Mouse (Mus musculus) heart, postnatal 4 days (tissue): ENCODE data around the gene Olfr1034. TPM values are rescaled to one million over a fixed set of nuclear protein-coding genes. Genes with fewer than 3 reads are reported as not detected.
A peak's percentile ranks its signal among the peaks of the same experiment; 100 is the strongest.
"Not testable (repeated sequence)": the region's sequence is repeated elsewhere in the genome, so short reads cannot be mapped to it uniquely, and the experiment has no call there.

Experiments
- DNase-seq: peaks from one replicate; pipeline ENCODE4 v3.0.0; 2021
- total RNA-seq, 2 experiments: library from RNA; stranded (reverse); gene quantifications; 2 replicates each; pipeline ENCODE4 v1.2.3; 2021

Gene Olfr1034
- under 1 TPM in 1 of 2 experiments, not detected in 1; 0.07 TPM for total RNA-seq

DNA sequence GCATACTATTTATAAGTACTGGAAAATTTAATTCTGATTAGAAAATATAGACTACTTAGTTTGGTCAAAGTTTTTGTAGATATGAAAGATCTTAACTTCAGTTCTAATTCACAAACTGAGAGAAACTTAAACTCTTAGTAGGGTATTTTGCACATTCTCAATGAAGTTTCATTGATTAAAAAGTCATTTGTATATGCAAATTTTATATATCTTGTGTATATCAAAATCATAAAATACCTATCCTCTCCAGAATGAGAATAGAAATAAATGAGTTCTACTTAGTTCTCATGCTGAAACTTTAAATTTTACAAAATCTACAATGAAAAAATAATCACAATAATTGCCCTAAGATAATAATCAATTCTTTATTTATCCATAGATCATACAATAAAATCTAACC is at the start of gene Olfr1034:
Gene Olfr1034, plus strand, starts transcription at position 301 of the 400 bp plus-strand sequence.
- no peak for DNase-seq

GRCm38 (mm10) chr2:86005240-86005639 is 40.4 kb upstream of the Olfr1034 start, which contains the start of gene Olfr1032:
Olfr1032 (plus strand) TSS chr2:86005540.
- DNase-seq = no peak

GRCm38 (mm10) chr2:86020406-86020805 is 25.3 kb upstream of the Olfr1034 start, which contains the start of gene Olfr1033:
Olfr1033 (plus strand) TSS chr2:86020633.
- peak; percentile 22 for DNase-seq

GRCm38 (mm10) chr2:86021518-86021917 is 24.1 kb upstream of the Olfr1034 start:
- not testable (repeated sequence) for DNase-seq

DNA sequence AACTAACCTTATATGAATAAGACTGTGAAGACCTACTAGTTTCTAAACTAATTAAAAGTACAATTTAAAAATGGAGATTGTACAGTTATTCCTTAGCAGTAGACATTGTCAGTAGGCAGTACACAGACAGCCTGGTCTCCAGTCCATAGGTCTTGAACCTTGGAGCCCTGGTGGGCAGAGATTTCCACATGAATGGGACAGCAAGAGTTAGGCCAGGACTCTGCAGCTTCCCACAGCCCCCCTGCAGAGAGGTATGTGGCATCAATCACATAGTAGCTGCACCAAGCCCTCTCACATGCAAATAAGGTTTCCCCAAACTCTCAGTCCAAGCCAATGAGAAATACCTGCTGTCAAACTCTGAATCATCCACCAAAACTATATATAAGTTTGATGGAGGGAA is 5.1 kb downstream of the Olfr1034 start:
- DNase-seq = not testable (repeated sequence)

GRCm38 (mm10) chr2:86063766-86064165 is 18.1 kb downstream of the Olfr1034 start:
- not testable (repeated sequence) for DNase-seq

DNA sequence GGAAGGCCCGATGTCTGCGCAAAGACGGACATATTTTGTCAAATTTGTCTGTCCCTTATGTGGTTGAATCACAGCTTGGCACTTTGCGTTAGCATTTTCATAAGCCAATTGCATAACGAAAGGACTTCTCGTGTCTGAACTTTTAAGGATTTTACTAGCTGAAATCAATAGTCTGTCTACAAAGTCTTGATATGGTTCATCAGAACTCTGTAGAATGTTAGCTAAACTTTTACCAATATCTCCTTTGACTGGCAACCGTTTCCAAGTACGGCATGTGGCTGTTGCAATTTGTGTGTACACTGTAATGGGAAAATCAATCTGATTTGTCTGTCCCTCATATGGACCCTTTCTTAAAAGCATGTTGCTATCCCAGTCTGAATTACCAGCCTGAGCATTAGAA is 24.5 kb downstream of the Olfr1034 start:
- no peak for DNase-seq

DNA sequence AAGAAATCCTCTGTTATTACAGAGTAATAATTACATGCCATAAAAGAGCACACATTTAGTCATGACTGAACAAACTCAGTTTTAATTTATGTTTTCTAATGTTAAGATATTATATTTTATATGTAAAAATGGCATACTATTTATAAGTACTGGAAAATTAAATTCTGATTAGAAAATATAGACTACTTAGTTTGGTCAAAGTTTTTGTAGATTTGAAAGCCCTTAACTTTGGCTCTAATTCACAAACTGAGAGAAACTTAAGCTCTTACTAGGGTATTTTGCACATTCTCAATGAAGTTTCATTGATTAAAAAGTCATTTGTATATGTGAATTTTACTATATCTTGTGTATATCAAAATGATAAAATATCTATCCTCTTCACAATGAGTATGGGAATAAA is 28.0 kb downstream of the Olfr1034 start, which contains the start of gene Olfr1036:
Gene Olfr1036, plus strand, starts transcription at position 301 of the 400 bp plus-strand sequence.
- DNase-seq = not testable (repeated sequence)

- DNase-seq = not testable (repeated sequence)
Observed at GRCm38 (mm10) chr2:86080478-86080877, 34.8 kb downstream of the Olfr1034 start.

DNA sequence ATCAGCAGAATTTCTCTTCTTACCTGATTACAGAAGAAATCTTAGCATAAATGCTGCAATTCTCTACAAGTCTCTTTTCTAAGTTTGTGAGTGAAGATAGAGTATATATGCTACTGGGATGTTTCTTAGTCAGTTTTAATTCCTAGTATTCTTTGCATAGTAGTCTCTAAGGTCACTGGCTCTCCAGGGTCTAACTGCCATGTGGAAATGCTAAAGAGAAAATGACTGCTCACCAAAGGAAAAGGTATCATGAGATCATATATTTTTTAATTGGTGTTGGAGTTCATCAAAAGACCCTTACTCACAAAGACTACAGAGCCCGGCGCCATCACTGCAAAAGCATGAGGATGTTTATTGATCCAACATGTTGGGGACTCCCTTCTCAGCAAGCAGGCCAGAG is 41.6 kb downstream of the Olfr1034 start, which contains the start of gene Olfr1037:
Gene Olfr1037, minus strand, starts transcription at position 101 of the 400 bp plus-strand sequence.
- no peak for DNase-seq

Other genes with a start within 250 kb of the Olfr1034 start
- not detected for gene Olfr1016, start 243.3 kb upstream of the Olfr1034 start, total RNA-seq
- not detected for gene Olfr1018, start 227.4 kb upstream of the Olfr1034 start, total RNA-seq
- not detected for gene Olfr1019, start 200.4 kb upstream of the Olfr1034 start, total RNA-seq
- not detected for gene Olfr1020, start 198.8 kb upstream of the Olfr1034 start, total RNA-seq
- gene Olfr1022, start 177.3 kb upstream of the Olfr1034 start, total RNA-seq = not detected
- gene Olfr1023, start 160.2 kb upstream of the Olfr1034 start, total RNA-seq = not detected
- gene Olfr1024, start 140.8 kb upstream of the Olfr1034 start, total RNA-seq = not detected
- gene Olfr1025-ps1, start 130.7 kb upstream of the Olfr1034 start, total RNA-seq = not detected
- not detected for gene Olfr1026, start 124.3 kb upstream of the Olfr1034 start, total RNA-seq
- gene Olfr1028, start 95.4 kb upstream of the Olfr1034 start, total RNA-seq = not detected
- not detected for gene Olfr1029, start 72.0 kb upstream of the Olfr1034 start, total RNA-seq
- not detected for gene Olfr1030, start 66.6 kb upstream of the Olfr1034 start, total RNA-seq
- not detected for gene Olfr1031, start 55.6 kb upstream of the Olfr1034 start, total RNA-seq
- not detected for gene Olfr1032, start 40.3 kb upstream of the Olfr1034 start, total RNA-seq
- gene Olfr1033, start 25.2 kb upstream of the Olfr1034 start, total RNA-seq = 1 to 10 TPM in 1 of 2 experiments, under 1 TPM in 1; 0.43 to 1.1 TPM
- not detected for gene Olfr1036, start 28.1 kb downstream of the Olfr1034 start, total RNA-seq
- not detected for gene Olfr1037, start 41.5 kb downstream of the Olfr1034 start, total RNA-seq
- not detected for gene Olfr1039, start 90.1 kb downstream of the Olfr1034 start, total RNA-seq
- not detected for gene Olfr1040, start 100.9 kb downstream of the Olfr1034 start, total RNA-seq
- gene Olfr1042, start 116.0 kb downstream of the Olfr1034 start, total RNA-seq = not detected
- gene Olfr1043, start 121.7 kb downstream of the Olfr1034 start, total RNA-seq = not detected
- gene Olfr1044, start 132.0 kb downstream of the Olfr1034 start, total RNA-seq = not detected
- not detected for gene Olfr52, start 139.8 kb downstream of the Olfr1034 start, total RNA-seq
- gene Olfr1045, start 157.1 kb downstream of the Olfr1034 start, total RNA-seq = not detected
- not detected for gene Olfr1046, start 173.5 kb downstream of the Olfr1034 start, total RNA-seq
- not detected for gene Olfr1047, start 185.5 kb downstream of the Olfr1034 start, total RNA-seq
- not detected for gene Olfr1048, start 194.4 kb downstream of the Olfr1034 start, total RNA-seq
- not detected for gene Olfr1049, start 212.5 kb downstream of the Olfr1034 start, total RNA-seq
- gene Olfr1051, start 233.2 kb downstream of the Olfr1034 start, total RNA-seq = not detected
- not detected for gene Olfr1052, start 246.6 kb downstream of the Olfr1034 start, total RNA-seq